Mouse (Mus musculus) gastrocnemius, postnatal 4 days (tissue): ENCODE measurements around the gene Kctd20. TPM values are rescaled to one million over a fixed set of nuclear protein-coding genes. Genes with fewer than 3 reads are reported as not detected.

ENCODE experiments used
- DNase-seq, 2 experiments: peaks; one replicate each; pipeline ENCODE4 v3.0.0; 2021 to 2022; ENCODE audit warnings: low spot score in 2 of 2, mixed read lengths in 2 of 2
- total RNA-seq, 2 experiments: library from RNA; stranded (reverse); gene quantifications; 2 replicates each; pipeline ENCODE4 v1.2.3; 2021

The Kctd20 gene
- total RNA-seq, 2 experiments from 2014 or later, result 60.7 to 64.6 TPM

- DNase-seq, result no peak
Observed at GRCm38 (mm10) chr17:28931436-28932211, 20.1 kb upstream of the Kctd20 start.

- no peak for DNase-seq
Observed at GRCm38 (mm10) chr17:28932274-28932673, 19.5 kb upstream of the Kctd20 start.

- DNase-seq, result no peak
Observed at GRCm38 (mm10) chr17:28934120-28934916, 17.4 kb upstream of the Kctd20 start.

- no peak for DNase-seq
Observed at GRCm38 (mm10) chr17:28936133-28936532, 15.6 kb upstream of the Kctd20 start.

GRCm38 (mm10) chr17:28936622-28937345 is 15.0 kb upstream of the Kctd20 start:
- peak in 1 of 2 experiments; percentile 62 for DNase-seq

GRCm38 (mm10) chr17:28940776-28941555 is 10.8 kb upstream of the Kctd20 start:
- DNase-seq, result no peak

GRCm38 (mm10) chr17:28942101-28942500 is 9.6 kb upstream of the Kctd20 start:
- no peak for DNase-seq

GRCm38 (mm10) chr17:28943740-28944139 is 8.0 kb upstream of the Kctd20 start, which contains the start of gene Pxt1:
Gene Pxt1 (minus strand): TSS chr17:28943840.
- no peak for DNase-seq

GRCm38 (mm10) chr17:28944481-28944880 is 7.3 kb upstream of the Kctd20 start:
- no peak for DNase-seq

- no peak for DNase-seq
Observed at GRCm38 (mm10) chr17:28947011-28947939, 4.5 kb upstream of the Kctd20 start.

GRCm38 (mm10) chr17:28948661-28949060 is 3.1 kb upstream of the Kctd20 start:
- DNase-seq, result no peak

GRCm38 (mm10) chr17:28950751-28951150 is 999 bp upstream of the Kctd20 start:
- DNase-seq, result no peak

GRCm38 (mm10) chr17:28953251-28953650 is 1.5 kb downstream of the Kctd20 start:
- DNase-seq, result no peak

- DNase-seq, result no peak
Observed at GRCm38 (mm10) chr17:28954416-28954815, 2.7 kb downstream of the Kctd20 start.

- no peak for DNase-seq
Observed at GRCm38 (mm10) chr17:28960597-28960996, 8.8 kb downstream of the Kctd20 start.

GRCm38 (mm10) chr17:28961596-28961995 is 9.8 kb downstream of the Kctd20 start:
- DNase-seq, result no peak

- DNase-seq, result no peak
Observed at GRCm38 (mm10) chr17:28967021-28967610, 15.4 kb downstream of the Kctd20 start.

- DNase-seq, result no peak
Observed at GRCm38 (mm10) chr17:28970122-28970521, 18.4 kb downstream of the Kctd20 start.

- no peak for DNase-seq
Observed at GRCm38 (mm10) chr17:28979091-28979490, 27.3 kb downstream of the Kctd20 start.
